Mouse (Mus musculus): ENCODE measurements around the gene Xrra1.

Gene Xrra1

DNA sequence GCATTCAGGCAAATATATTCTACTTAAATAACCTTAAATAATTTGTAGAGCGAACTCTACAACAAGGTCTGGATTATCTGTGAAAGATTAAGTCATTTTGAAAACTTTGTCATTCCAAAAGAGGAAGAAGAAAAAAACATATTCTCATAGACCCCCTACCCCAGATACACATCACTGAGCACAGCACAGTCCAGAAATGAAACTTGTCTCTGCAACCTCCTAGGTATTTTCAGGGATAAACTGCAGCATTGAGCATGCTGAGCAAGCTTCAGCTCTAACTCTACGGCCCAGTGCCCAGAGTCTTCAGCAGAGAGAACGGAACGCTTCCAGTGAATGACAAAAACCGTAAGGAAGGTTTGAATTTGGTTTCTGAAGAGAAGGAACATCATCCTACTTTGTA lies 8.4 kb upstream of the Xrra1 start:
- no peak for DNase-seq (ENCODE audit: extremely low spot score, low read depth, low spot score)

GRCm38 (mm10) chr7:99851121-99851520 lies 7.8 kb upstream of the Xrra1 start:
- no peak for DNase-seq (ENCODE audit: extremely low spot score, low read depth, low spot score)

GRCm38 (mm10) chr7:99851618-99852017 lies 7.3 kb upstream of the Xrra1 start:
- DNase-seq (ENCODE audit: extremely low spot score, low read depth, low spot score) = no peak

DNA sequence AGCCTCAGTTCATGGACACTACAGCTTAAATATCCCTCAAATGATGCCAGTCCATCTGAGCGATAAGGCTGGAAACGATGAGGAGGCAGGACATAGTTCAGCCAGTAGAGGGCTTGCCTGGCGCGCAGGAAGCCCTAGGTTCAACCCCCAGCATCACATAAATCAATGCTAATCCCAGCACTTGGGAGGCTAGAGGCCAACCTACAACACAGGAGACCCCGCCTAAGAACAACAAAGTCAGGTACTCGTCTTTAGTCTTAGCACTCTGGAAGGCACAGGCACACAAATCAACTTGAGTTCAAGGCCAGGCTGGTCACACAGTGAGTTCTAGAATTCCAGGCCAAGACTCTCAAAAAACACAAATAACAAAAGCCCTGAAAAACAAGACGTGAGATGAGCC lies 5.6 kb upstream of the Xrra1 start:
- DNase-seq (ENCODE audit: extremely low spot score, low read depth, low spot score) = no peak

GRCm38 (mm10) chr7:99854311-99854710 lies 4.6 kb upstream of the Xrra1 start:
- no peak for DNase-seq (ENCODE audit: extremely low spot score, low read depth, low spot score)

- no peak for DNase-seq (ENCODE audit: extremely low spot score, low read depth, low spot score)
Measured at GRCm38 (mm10) chr7:99856266-99856861, 2.6 kb upstream of the Xrra1 start.

DNA sequence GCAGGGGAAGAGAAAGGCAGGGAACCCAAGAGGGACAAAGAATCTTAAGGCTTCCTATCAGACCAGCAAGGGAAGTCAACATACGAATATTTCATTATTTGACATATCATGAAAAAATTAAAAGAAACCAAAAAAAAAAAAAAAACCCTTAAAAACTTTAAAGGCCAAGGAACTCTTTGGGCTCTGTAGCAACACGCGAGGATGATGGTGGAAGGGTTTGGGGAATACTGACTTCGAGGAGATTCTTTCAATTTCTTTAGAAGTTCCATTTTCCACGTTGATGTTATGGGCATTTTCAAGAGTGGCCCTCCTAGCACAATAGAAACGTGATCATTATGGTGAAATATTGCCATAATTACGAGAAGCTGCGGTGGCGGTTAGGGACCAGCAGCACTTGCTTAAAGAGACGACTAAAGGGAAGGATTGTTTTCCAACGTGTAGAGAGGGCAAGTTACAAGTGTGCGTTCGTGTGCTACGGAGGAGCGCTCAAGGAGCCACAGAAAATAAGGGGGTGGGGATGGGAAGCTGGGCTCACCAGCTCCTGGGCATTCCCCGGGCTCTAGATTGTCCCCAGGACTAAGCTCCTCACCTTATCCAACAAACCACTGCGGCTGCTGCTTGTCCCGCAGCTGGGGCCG lies 622 bp upstream of the Xrra1 start:
- no peak for DNase-seq (ENCODE audit: extremely low spot score, low read depth, low spot score)

DNA sequence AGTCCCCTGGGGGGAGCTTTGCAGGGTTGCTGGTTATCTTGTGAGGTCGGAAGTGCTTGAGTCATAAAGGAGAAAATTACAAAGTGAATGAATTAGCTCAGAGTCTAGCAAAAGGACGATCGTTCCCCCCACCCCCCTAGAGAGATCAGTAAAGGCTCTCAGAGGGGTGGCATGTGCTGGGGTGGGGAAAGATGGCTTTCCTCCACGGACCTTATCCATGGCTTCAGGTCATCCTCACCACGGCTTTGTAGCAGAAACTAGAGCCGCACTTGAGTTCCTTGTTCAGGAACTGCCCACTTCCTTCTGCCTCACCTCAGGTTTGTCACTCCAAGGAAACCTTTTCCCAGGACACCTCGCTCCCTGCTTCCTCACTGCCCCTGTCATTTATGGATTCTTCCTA lies 4.4 kb downstream of the Xrra1 start, which contains the start of gene Spcs2:
Gene Spcs2 (minus strand): TSS at position 101 of the 400 bp plus-strand sequence.
- no peak for DNase-seq (ENCODE audit: extremely low spot score, low read depth, low spot score)

DNA sequence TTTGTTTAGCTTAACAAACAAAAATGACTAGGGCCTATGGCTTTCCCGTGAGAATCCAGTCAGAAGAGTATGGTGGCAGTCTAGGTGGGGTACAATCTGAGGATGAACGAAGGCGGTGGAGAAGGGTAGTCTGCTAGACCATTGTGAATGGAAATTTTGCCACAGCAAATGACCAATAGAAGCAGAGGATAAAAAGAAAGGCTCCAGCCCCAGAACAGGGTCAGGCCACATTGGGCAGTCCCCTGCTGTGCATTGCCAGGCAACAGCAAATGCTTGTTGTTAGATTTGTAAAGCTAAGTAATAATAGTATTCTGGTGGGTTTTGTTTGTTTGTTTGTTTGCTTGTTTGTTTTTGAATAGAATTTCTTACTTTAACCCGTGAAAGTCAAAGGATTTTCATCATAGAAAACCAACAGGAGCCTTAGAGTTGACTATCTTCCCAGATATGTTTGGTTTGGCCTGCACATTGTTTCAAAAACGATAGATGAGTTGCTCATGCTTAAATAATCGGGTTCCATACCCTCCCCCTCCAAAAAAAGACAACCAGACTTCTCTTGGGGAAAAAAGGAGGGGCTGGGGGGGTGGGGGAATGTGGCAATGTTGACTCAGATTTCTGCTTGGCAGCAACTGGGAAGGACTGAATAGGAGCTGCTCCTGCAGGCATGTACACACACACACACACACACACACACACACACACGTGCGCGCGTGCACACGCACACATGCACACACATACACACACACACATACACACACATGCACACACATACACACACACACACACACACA lies 5.5 kb downstream of the Xrra1 start:
- DNase-seq (ENCODE audit: extremely low spot score, low read depth, low spot score) = no peak

- DNase-seq (ENCODE audit: extremely low spot score, low read depth, low spot score) = no peak
Measured at GRCm38 (mm10) chr7:99865219-99865618, 6.3 kb downstream of the Xrra1 start.

GRCm38 (mm10) chr7:99869296-99869695 lies 10.4 kb downstream of the Xrra1 start:
- DNase-seq (ENCODE audit: extremely low spot score, low read depth, low spot score) = no peak

GRCm38 (mm10) chr7:99873965-99874364 lies 15.0 kb downstream of the Xrra1 start:
- no peak for DNase-seq (ENCODE audit: extremely low spot score, low read depth, low spot score)

DNA sequence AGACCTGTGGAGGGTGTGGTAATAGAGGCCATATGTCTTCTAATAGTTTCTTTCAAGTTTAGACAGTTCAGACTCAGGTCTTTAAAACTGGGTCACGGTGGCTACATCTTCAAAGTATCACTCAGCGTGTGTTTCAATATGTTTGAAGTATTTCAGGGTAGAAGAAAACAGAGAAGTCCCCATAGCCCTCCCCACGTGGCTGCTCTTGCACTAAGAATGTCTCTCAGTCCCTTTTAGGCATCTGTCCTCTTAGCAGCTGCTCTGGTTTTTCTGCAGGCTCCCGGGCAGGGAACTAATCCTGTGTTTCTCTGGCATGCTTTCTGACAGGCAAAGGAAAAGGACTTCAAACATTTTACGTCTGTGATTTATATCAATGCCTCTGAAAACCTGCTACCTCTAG lies 17.0 kb downstream of the Xrra1 start:
- no peak for DNase-seq (ENCODE audit: extremely low spot score, low read depth, low spot score)

DNA sequence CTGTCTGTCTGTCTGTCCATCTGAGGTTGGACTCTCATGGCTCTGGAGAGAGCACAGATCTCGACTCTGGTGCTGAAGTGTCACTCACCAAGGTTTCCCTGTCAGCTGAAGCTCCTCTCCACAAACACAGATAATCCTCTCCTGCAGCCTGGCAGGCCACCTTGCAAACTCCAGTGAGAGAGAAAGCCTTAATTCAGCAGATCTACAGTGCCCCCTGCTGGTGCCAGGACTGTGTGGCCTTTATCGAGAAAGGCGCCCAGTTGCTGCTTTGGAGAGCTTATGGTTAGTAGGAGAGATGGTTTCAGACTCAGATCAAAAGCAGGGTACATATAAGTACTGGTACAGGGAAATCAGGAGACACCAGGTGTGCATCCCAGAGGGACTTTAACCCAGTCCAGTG lies 17.4 kb downstream of the Xrra1 start:
- DNase-seq (ENCODE audit: extremely low spot score, low read depth, low spot score) = peak; percentile 67

GRCm38 (mm10) chr7:99878254-99878653 lies 19.3 kb downstream of the Xrra1 start:
- DNase-seq (ENCODE audit: extremely low spot score, low read depth, low spot score) = no peak

DNA sequence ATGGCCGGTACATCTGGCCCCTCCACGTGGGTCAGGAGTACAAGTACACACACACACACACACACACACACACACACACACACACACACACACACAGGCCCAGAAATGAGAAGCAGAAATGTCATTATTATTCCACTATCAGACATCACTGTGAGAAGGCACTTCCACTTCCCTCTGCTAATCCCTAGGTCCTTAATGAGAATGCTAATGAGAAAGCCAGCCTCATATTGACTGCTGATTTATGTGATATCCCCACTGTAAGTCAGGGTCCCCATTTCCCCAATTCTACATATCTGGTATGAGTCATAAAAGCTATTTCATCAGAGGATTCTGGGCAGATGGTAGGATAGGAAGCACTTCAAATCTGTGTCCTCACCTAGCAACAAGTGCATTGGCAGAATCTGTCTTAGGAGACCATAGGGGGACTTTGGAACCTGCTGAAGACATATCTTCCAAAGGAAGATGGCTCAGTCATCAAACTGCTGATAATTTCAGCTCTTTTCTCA lies 28.4 kb downstream of the Xrra1 start:
- no peak for DNase-seq (ENCODE audit: extremely low spot score, low read depth, low spot score)

GRCm38 (mm10) chr7:99887743-99888142 lies 28.8 kb downstream of the Xrra1 start:
- DNase-seq (ENCODE audit: extremely low spot score, low read depth, low spot score) = no peak

DNA sequence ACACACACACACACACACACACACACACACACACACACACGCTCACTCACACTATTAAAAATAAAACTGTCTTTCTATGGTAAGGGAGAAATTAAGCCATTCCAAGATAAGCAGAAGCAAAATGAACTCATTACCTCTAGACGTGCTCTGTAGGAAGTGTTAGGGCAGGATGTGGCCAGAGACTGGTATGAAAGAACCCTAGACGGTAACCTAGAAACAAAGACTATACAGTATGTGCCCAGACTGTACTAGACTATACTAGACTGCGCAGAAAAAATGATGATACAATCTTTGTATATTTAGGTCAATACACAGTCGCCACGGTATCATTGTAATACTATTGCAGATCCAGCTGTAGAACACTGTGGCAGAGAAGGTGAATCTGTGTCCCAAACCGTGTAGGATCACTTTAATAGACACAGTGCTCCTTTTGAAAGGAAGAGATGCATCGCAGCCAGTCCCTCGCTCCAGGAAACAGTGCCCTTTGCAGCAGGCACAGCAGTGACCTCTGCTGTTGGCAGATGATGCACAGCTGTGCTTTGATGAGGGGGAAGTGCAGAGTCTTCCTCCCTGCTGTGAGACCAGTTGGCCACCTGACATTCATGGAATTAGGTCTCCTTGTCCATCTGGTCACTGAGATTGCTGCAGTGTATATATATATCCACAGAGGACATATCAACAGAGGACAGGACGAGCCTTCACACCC lies 30.4 kb downstream of the Xrra1 start:
- no peak for DNase-seq (ENCODE audit: extremely low spot score, low read depth, low spot score)

GRCm38 (mm10) chr7:99890168-99890755 lies 31.3 kb downstream of the Xrra1 start:
- DNase-seq (ENCODE audit: extremely low spot score, low read depth, low spot score) = no peak

DNA sequence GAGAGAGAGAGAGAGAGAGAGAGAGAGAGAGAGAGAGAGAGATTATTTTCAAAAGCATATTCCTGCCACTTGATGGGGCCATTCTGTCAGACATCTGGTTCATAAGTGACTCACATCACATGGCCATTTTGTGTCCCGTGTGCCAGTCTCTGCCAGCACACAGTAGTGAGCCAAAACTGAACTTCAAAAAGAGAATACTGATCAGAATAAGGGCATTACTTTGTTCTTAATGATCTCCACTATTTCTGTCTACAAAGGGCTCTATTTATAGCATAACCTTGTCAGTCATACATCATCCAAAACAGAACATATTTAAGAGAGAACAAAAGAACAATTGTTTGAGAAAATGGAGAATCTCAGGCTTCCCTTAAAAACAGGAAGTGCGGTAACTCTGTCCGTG lies 32.6 kb downstream of the Xrra1 start:
- no peak for DNase-seq (ENCODE audit: extremely low spot score, low read depth, low spot score)

GRCm38 (mm10) chr7:99892351-99892750 lies 33.4 kb downstream of the Xrra1 start:
- DNase-seq (ENCODE audit: extremely low spot score, low read depth, low spot score) = no peak
